Mouse (Mus musculus): ENCODE measurements at regions not wholly inside any gene's neighbourhood (a gene's known extent, or its start where the extent isn't known, plus 50 kb on each side); places are given as distances from the start of the nearest gene placed in this dataset.

- TF ChIP-seq CTCF (IDR thresholded peaks at IDR 0.05) (no peak), EP300 (IDR thresholded peaks at IDR 0.05; ENCODE audit: insufficient read depth, low read depth, low read length) (no peak)
Measured at GRCm38 (mm10) chr4:95284192-95284591, 232.2 kb upstream of the Jun start.
